Mouse (Mus musculus): Measurements from ENCODE around the gene Dnajb4. TPM values are rescaled to one million over a fixed set of nuclear protein-coding genes. Genes with fewer than 3 reads are reported as not detected.
"Not testable (repeated sequence)": the region's sequence is repeated elsewhere in the genome, so short reads cannot be mapped to it uniquely, and the experiment has no call there.

Dnajb4 gene
- polyA plus RNA-seq, 1 experiment: 20.7 TPM

GRCm38 (mm10) chr3:152207156-152207555, 2.9 kb downstream of the Dnajb4 start:
- TF ChIP-seq CTCF (IDR thresholded peaks at IDR 0.05; ENCODE audit: borderline replicate concordance, extremely low read depth, insufficient read depth, insufficient read length): no peak
- TF ChIP-seq POLR2A (IDR thresholded peaks at IDR 0.05; ENCODE audit: borderline replicate concordance, extremely low read depth, insufficient read depth, insufficient read length, poor library complexity, severe bottlenecking): no peak
- no peak for DNase-seq (ENCODE audit: low read depth)

GRCm38 (mm10) chr3:152204577-152204976, 5.5 kb downstream of the Dnajb4 start:
- DNase-seq (ENCODE audit: low read depth): no peak
- TF ChIP-seq CTCF (IDR thresholded peaks at IDR 0.05; ENCODE audit: borderline replicate concordance, extremely low read depth, insufficient read depth, insufficient read length) (no peak), POLR2A (IDR thresholded peaks at IDR 0.05; ENCODE audit: borderline replicate concordance, extremely low read depth, insufficient read depth, insufficient read length, poor library complexity, severe bottlenecking) (no peak)

GRCm38 (mm10) chr3:152203996-152204395, 6.1 kb downstream of the Dnajb4 start:
- TF ChIP-seq POLR2A (IDR thresholded peaks at IDR 0.05; ENCODE audit: borderline replicate concordance, extremely low read depth, insufficient read depth, insufficient read length, poor library complexity, severe bottlenecking) (no peak), CTCF (IDR thresholded peaks at IDR 0.05; ENCODE audit: borderline replicate concordance, extremely low read depth, insufficient read depth, insufficient read length) (no peak)
- DNase-seq (ENCODE audit: low read depth): no peak

- TF ChIP-seq POLR2A (IDR thresholded peaks at IDR 0.05; ENCODE audit: borderline replicate concordance, extremely low read depth, insufficient read depth, insufficient read length, poor library complexity, severe bottlenecking) (no peak), CTCF (IDR thresholded peaks at IDR 0.05; ENCODE audit: borderline replicate concordance, extremely low read depth, insufficient read depth, insufficient read length) (no peak)
- no peak for DNase-seq (ENCODE audit: low read depth)
Observed at GRCm38 (mm10) chr3:152203411-152203810, 6.7 kb downstream of the Dnajb4 start.

GRCm38 (mm10) chr3:152202942-152203341, 7.2 kb downstream of the Dnajb4 start:
- DNase-seq (ENCODE audit: low read depth): no peak

GRCm38 (mm10) chr3:152201651-152202050, 8.5 kb downstream of the Dnajb4 start:
- no peak for DNase-seq (ENCODE audit: low read depth)
- TF ChIP-seq POLR2A (IDR thresholded peaks at IDR 0.05; ENCODE audit: borderline replicate concordance, extremely low read depth, insufficient read depth, insufficient read length, poor library complexity, severe bottlenecking): no peak
- no peak for TF ChIP-seq CTCF (IDR thresholded peaks at IDR 0.05; ENCODE audit: borderline replicate concordance, extremely low read depth, insufficient read depth, insufficient read length)

More at GRCm38 (mm10) chr3:152202942-152203341, 7.2 kb downstream of the Dnajb4 start:
- TF ChIP-seq CTCF (IDR thresholded peaks at IDR 0.05; ENCODE audit: borderline replicate concordance, extremely low read depth, insufficient read depth, insufficient read length): no peak
- TF ChIP-seq POLR2A (IDR thresholded peaks at IDR 0.05; ENCODE audit: borderline replicate concordance, extremely low read depth, insufficient read depth, insufficient read length, poor library complexity, severe bottlenecking): no peak

- no peak for TF ChIP-seq CTCF (IDR thresholded peaks at IDR 0.05; ENCODE audit: borderline replicate concordance, extremely low read depth, insufficient read depth, insufficient read length)
- DNase-seq (ENCODE audit: low read depth): no peak
Observed at GRCm38 (mm10) chr3:152201181-152201580, 8.9 kb downstream of the Dnajb4 start.

GRCm38 (mm10) chr3:152199125-152199524, 11.0 kb downstream of the Dnajb4 start:
- no peak for DNase-seq (ENCODE audit: low read depth)
- TF ChIP-seq CTCF (IDR thresholded peaks at IDR 0.05; ENCODE audit: borderline replicate concordance, extremely low read depth, insufficient read depth, insufficient read length) (no peak), POLR2A (IDR thresholded peaks at IDR 0.05; ENCODE audit: borderline replicate concordance, extremely low read depth, insufficient read depth, insufficient read length, poor library complexity, severe bottlenecking) (no peak)

GRCm38 (mm10) chr3:152197246-152197645, 12.9 kb downstream of the Dnajb4 start:
- DNase-seq (ENCODE audit: low read depth): not testable (repeated sequence)

- DNase-seq (ENCODE audit: low read depth): peak; percentile 97
- TF ChIP-seq POLR2A (IDR thresholded peaks at IDR 0.05; ENCODE audit: borderline replicate concordance, extremely low read depth, insufficient read depth, insufficient read length, poor library complexity, severe bottlenecking) (peak; percentile 67; the same call in 1 of the 2 replicates), CTCF (IDR thresholded peaks at IDR 0.05; ENCODE audit: borderline replicate concordance, extremely low read depth, insufficient read depth, insufficient read length) (peak; percentile 15; the same call in 1 of the 2 replicates)
Observed at GRCm38 (mm10) chr3:152193635-152194097, 16.4 kb downstream of the Dnajb4 start.

GRCm38 (mm10) chr3:152193177-152193576, 16.9 kb downstream of the Dnajb4 start:
- no peak for TF ChIP-seq POLR2A (IDR thresholded peaks at IDR 0.05; ENCODE audit: borderline replicate concordance, extremely low read depth, insufficient read depth, insufficient read length, poor library complexity, severe bottlenecking)
- TF ChIP-seq CTCF (IDR thresholded peaks at IDR 0.05; ENCODE audit: borderline replicate concordance, extremely low read depth, insufficient read depth, insufficient read length): no peak
- no peak for DNase-seq (ENCODE audit: low read depth)

- peak; percentile 75 for DNase-seq (ENCODE audit: low read depth)
- TF ChIP-seq POLR2A (IDR thresholded peaks at IDR 0.05; ENCODE audit: borderline replicate concordance, extremely low read depth, insufficient read depth, insufficient read length, poor library complexity, severe bottlenecking) (no peak), CTCF (IDR thresholded peaks at IDR 0.05; ENCODE audit: borderline replicate concordance, extremely low read depth, insufficient read depth, insufficient read length) (no peak)
Observed at GRCm38 (mm10) chr3:152192238-152192931, 17.7 kb downstream of the Dnajb4 start.
